In the genomic region with DNA sequence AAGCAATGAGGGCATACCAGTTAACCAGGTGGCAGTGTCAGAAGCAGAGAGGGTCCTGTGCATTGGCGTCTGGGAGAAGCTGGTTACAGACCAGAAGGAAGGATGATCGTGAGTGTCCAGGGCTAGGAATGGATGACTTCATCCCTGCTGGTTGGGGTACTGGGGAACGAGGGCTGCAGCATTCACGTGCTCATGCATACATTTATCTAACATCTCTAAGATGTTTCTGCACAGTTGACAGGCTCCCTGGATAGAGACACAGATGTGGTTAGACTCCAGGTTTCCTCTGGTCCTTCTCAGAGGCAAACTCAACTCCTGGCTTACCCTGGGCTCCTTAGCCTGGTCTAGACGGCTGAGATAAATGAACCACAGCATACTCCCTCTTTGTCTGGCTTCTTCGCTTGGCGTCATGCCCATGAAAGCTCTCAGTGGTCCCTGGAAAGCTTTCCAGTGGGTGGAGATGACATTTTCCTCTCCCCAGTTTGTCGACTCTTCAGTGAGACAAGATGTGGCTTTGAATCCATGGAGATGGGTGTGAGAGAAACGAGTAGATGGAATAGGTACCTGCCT, we compare ENCODE assay signal across 11 mouse cellular contexts. TPM values are rescaled to one million over a fixed set of nuclear protein-coding genes. Genes with fewer than 3 reads are reported as not detected.
DNase-seq lines count a peak whose midpoint lies in the region; ATAC-seq and TF ChIP-seq lines count a peak whose summit lies in the region.
"Had no signal": no experiment of that assay in that cellular context is flagged by ENCODE, and none has a peak within 500 bp of the region (broad histone marks: within the 10 kb centered on the region; RNA-seq: fewer than 3 reads in every experiment).

No protein-coding gene starts in this region.

- intact Hi-C loops in gastrocnemius, adult 2 months (cut with DNase I), result loop anchor here (5.0 kb wide), 1 partner anchor 39 kb away; a partner anchor contains a TSS

- H3K4me2 ChIP-seq in lung, embryonic 14.5 days, result peak overlapping the region; percentile 4
- H3K4me2 ChIP-seq: embryonic facial prominence, embryonic 12.5 days had no signal

- no peak for ATAC-seq in lung, embryonic 14.5 days (ENCODE audit: insufficient read depth)
- ATAC-seq: inflammation-experienced regulatory T-cells, adult 6 months had no signal

- peak overlapping the region; percentile 78 for H3K27ac ChIP-seq in gastrocnemius, adult 2 months
- peak overlapping the region; percentile 91 for H3K27ac ChIP-seq in lung, embryonic 14.5 days (ENCODE audit: low read depth)
- H3K27ac ChIP-seq: embryonic facial prominence, embryonic 12.5 days had no signal

- no peak overlapping the region for H3K4me3 ChIP-seq in gastrocnemius, adult 2 months
- H3K4me3 ChIP-seq in lung, embryonic 14.5 days (ENCODE audit: low read depth, low read length), result no peak overlapping the region
- no peak overlapping the region for H3K4me3 ChIP-seq in lung, adult 2 months (replicated peaks; ENCODE audit: extremely low read depth, low read depth, low read length)
- H3K4me3 ChIP-seq: embryonic facial prominence, embryonic 12.5 days had no signal

- no peaks in the 10 kb centered on the region for H3K27me3 ChIP-seq in lung, embryonic 14.5 days (ENCODE audit: insufficient read depth, low read length)
- H3K27me3 ChIP-seq: embryonic facial prominence, embryonic 12.5 days had no signal

- TF ChIP-seq POLR2A in lung, adult 2 months (IDR thresholded peaks at IDR 0.05; ENCODE audit: borderline replicate concordance, extremely low read depth, low read depth, low read length), result no peak
- no peak for TF ChIP-seq POLR2A in brain, embryonic 14.5 days (IDR thresholded peaks at IDR 0.05; ENCODE audit: borderline replicate concordance, extremely low read depth, insufficient read depth, insufficient read length, poor library complexity, severe bottlenecking)

- H3K4me1 ChIP-seq in lung, embryonic 14.5 days (ENCODE audit: insufficient read depth), result peaks cover 39% of the 10 kb centered on the region
- peaks cover 30% of the 10 kb centered on the region for H3K4me1 ChIP-seq in lung, adult 2 months (ENCODE audit: control insufficient read depth, insufficient read depth, low read length)
- H3K4me1 ChIP-seq: embryonic facial prominence, embryonic 12.5 days had no signal

- no peaks in the 10 kb centered on the region for H3K36me3 ChIP-seq in lung, embryonic 14.5 days (ENCODE audit: insufficient read depth)
- H3K36me3 ChIP-seq: embryonic facial prominence, embryonic 12.5 days had no signal

- H3K9me3 ChIP-seq in lung, embryonic 14.5 days (ENCODE audit: low read depth, low read length), result no peaks in the 10 kb centered on the region
- H3K9me3 ChIP-seq: embryonic facial prominence, embryonic 12.5 days had no signal

- no peak for DNase-seq in gastrocnemius, adult 2 months
- no peak for DNase-seq in gastrocnemius, adult 18-20 months (ENCODE audit: low spot score)
- peak; percentile 77 for DNase-seq in lung, embryonic 14.5 days
- DNase-seq in lung, adult 2 months, result no peak
- peak; percentile 28 for DNase-seq in brain, embryonic 14.5 days (ENCODE audit: low read depth)
- peak; percentile 42 for DNase-seq in kidney, postnatal 36 days
- no peak for DNase-seq in thymus, postnatal 14 days
- no peak for DNase-seq in layer of hippocampus, adult 9-10 months (ENCODE audit: low spot score)

- TF ChIP-seq CTCF in gastrocnemius, adult 2 months (IDR thresholded peaks at IDR 0.05), result no peak
- no peak for TF ChIP-seq CTCF in lung, embryonic 14.5 days (IDR thresholded peaks at IDR 0.05; ENCODE audit: low read depth)
- TF ChIP-seq CTCF in lung, adult 2 months (IDR thresholded peaks at IDR 0.05; ENCODE audit: insufficient read depth, low read length), result no peak
- no peak for TF ChIP-seq CTCF in brain, embryonic 14.5 days (IDR thresholded peaks at IDR 0.05; ENCODE audit: borderline replicate concordance, extremely low read depth, insufficient read depth, insufficient read length)

- no peak overlapping the region for H3K9ac ChIP-seq in lung, embryonic 14.5 days
- H3K9ac ChIP-seq: embryonic facial prominence, embryonic 12.5 days had no signal

- WGBS in lung, embryonic 14.5 days, result 32% methylated on average over 9 of the region's 9 CpGs
- 32% methylated on average over 9 of the region's 9 CpGs for WGBS in lung, adult 2 months

RNA-seq across cellular contexts. Expression of a gene that starts 30.6 kb away (rescaled TPM):
- total RNA-seq in gastrocnemius, adult 2 months (2021), result not detected
- total RNA-seq in gastrocnemius, adult 18-20 months (2021), result not detected
- not detected in 2 replicates for polyA plus RNA-seq in lung, embryonic 14.5 days (2014; fragmentation: Nextera tagmentation; extraction: Ambion mirVana)
- polyA plus RNA-seq in lung, adult 2 months (2012; rRNA removed), result 0.11 and 0.69 TPM in 2 replicates
- polyA plus RNA-seq in brain, embryonic 14.5 days (2012; rRNA removed), result not detected in 2 replicates
- total RNA-seq: liver, adult 2 months had no signal
- polyA plus RNA-seq: embryonic facial prominence, embryonic 12.5 days; inflammation-experienced regulatory T-cells, adult 6 months; liver, adult 2 months had no signal

RNA-seq across cellular contexts. Expression of a gene that starts 37.4 kb away (rescaled TPM):
- total RNA-seq in gastrocnemius, adult 2 months (2021), result 10 to 100 TPM; 63.4 to 87.3 TPM
- 10 to 100 TPM; 68.0 to 69.5 TPM for total RNA-seq in gastrocnemius, adult 18-20 months (2021)
- 43.5 and 47.1 TPM in 2 replicates for polyA plus RNA-seq in lung, embryonic 14.5 days (2014; fragmentation: Nextera tagmentation; extraction: Ambion mirVana)
- 245 and 264 TPM in 2 replicates for polyA plus RNA-seq in lung, adult 2 months (2012; rRNA removed)
- polyA plus RNA-seq in brain, embryonic 14.5 days (2012; rRNA removed), result 25.8 and 36.6 TPM in 2 replicates
- polyA plus RNA-seq: inflammation-experienced regulatory T-cells, adult 6 months had no signal

Comparison
In these comparisons a context has a peak if more than half of its experiments do, and no peak if none do; other contexts are left out.
1. DNase-seq: peak in lung, embryonic 14.5 days (single experiment), brain, embryonic 14.5 days (single experiment) and kidney, postnatal 36 days (2 of 2); none in gastrocnemius, adult 2 months (single experiment), gastrocnemius, adult 18-20 months (single experiment), lung, adult 2 months (single experiment), thymus, postnatal 14 days (single experiment) and layer of hippocampus, adult 9-10 months (single experiment).